Mouse (Mus musculus): ENCODE measurements at regions not wholly inside any gene's neighbourhood (a gene's known extent, or its start where the extent isn't known, plus 50 kb on each side); places are given as distances from the start of the nearest gene placed in this dataset.

GRCm38 (mm10) chr4:55475409-55475808, 56.9 kb downstream of the Klf4 start:
- DNase-seq, result no peak

GRCm38 (mm10) chr4:55474044-55474788, 58.0 kb downstream of the Klf4 start:
- no peak for DNase-seq

- no peak for DNase-seq
Observed at GRCm38 (mm10) chr4:55472649-55473048, 59.6 kb downstream of the Klf4 start.

GRCm38 (mm10) chr4:55470779-55471663, 61.2 kb downstream of the Klf4 start:
- DNase-seq, result no peak

- DNase-seq, result no peak
Observed at GRCm38 (mm10) chr4:55464192-55464591, 68.1 kb downstream of the Klf4 start.

- DNase-seq, result no peak
Observed at GRCm38 (mm10) chr4:55461927-55462326, 70.3 kb downstream of the Klf4 start.

- no peak for DNase-seq
Observed at GRCm38 (mm10) chr4:55453902-55454301, 78.4 kb downstream of the Klf4 start.

GRCm38 (mm10) chr4:55452546-55452945, 79.7 kb downstream of the Klf4 start:
- no peak for DNase-seq

- no peak for DNase-seq
Observed at GRCm38 (mm10) chr4:55451711-55452110, 80.6 kb downstream of the Klf4 start.

- peak; percentile 21 for DNase-seq
Observed at GRCm38 (mm10) chr4:55451026-55451425, 81.2 kb downstream of the Klf4 start.

- DNase-seq, result peak; percentile 52
Observed at GRCm38 (mm10) chr4:55443489-55443888, 88.8 kb downstream of the Klf4 start.

- peak; percentile 26 for DNase-seq
Observed at GRCm38 (mm10) chr4:55442098-55442497, 90.2 kb downstream of the Klf4 start.

All from thymus, postnatal 14 days (tissue).